Mouse (Mus musculus): ENCODE measurements around the gene B3gat2.

B3gat2 gene

GRCm38 (mm10) chr1:23834246-23834645 is 72.7 kb downstream of the B3gat2 start:
- CTCF ChIA-PET: no interaction called here

- CTCF ChIA-PET: no interaction called here
Observed at GRCm38 (mm10) chr1:23834819-23835218, 73.3 kb downstream of the B3gat2 start.

GRCm38 (mm10) chr1:23836630-23837029 is 75.1 kb downstream of the B3gat2 start:
- CTCF ChIA-PET: no interaction called here

- CTCF ChIA-PET: no interaction called here
Observed at GRCm38 (mm10) chr1:23840924-23841323, 79.4 kb downstream of the B3gat2 start.

GRCm38 (mm10) chr1:23842629-23843028 is 81.1 kb downstream of the B3gat2 start:
- CTCF ChIA-PET: no interaction called here

- CTCF ChIA-PET: no interaction called here
Observed at GRCm38 (mm10) chr1:23843790-23844189, 82.2 kb downstream of the B3gat2 start.

- CTCF ChIA-PET: interaction anchor here (0.6 kb wide), 1 partner anchor 296 kb away, joined by 4 read pairs; no protein-coding TSS in a partner anchor
Observed at GRCm38 (mm10) chr1:23845007-23845406, 83.5 kb downstream of the B3gat2 start.

- CTCF ChIA-PET: interaction anchor here (0.5 kb wide), 1 partner anchor 74 kb away, joined by 5 read pairs; no protein-coding TSS in a partner anchor
Observed at GRCm38 (mm10) chr1:23846044-23846680, 84.6 kb downstream of the B3gat2 start.

GRCm38 (mm10) chr1:23855623-23856022 is 94.1 kb downstream of the B3gat2 start:
- CTCF ChIA-PET: no interaction called here

- CTCF ChIA-PET: no interaction called here
Observed at GRCm38 (mm10) chr1:23860944-23861343, 99.4 kb downstream of the B3gat2 start.

- CTCF ChIA-PET: no interaction called here
Observed at GRCm38 (mm10) chr1:23865566-23865965, 104.0 kb downstream of the B3gat2 start.

- CTCF ChIA-PET: no interaction called here
Observed at GRCm38 (mm10) chr1:23867350-23867862, 105.9 kb downstream of the B3gat2 start.

GRCm38 (mm10) chr1:23872194-23872593 is 110.6 kb downstream of the B3gat2 start:
- CTCF ChIA-PET: no interaction called here

- CTCF ChIA-PET: interaction anchor here (0.6 kb wide), 1 partner anchor 229 kb away, joined by 3 read pairs; no protein-coding TSS in a partner anchor
Observed at GRCm38 (mm10) chr1:23882681-23883080, 121.1 kb downstream of the B3gat2 start.

DNA sequence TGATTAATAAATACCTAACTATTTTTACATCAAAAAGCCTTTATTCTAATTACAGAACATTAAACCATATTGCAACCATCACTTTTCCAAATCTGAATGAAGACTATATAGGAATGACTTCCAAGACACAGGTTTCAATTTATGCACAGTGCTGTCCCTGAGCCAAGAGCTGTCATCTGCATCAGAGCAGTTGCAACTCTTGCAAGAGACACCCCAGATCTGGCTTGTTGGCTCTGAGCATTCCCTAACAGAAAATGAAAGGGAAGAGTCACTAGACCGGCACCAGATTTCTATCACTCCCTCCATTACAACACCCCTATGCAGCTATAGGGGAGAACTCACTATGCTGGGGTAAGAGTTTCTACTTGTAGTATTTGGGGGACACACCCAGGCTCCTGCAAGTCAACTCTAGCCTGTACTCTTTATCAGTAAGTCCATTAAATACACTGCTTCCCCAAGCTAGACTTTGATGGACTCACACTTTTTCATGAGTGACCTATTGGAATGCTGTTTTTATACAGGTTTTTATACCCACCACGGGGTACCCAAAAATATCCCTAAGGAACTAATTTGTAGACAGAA is 122.6 kb downstream of the B3gat2 start:
- CTCF ChIA-PET: no interaction called here

- CTCF ChIA-PET: no interaction called here
Observed at GRCm38 (mm10) chr1:23884914-23885313, 123.4 kb downstream of the B3gat2 start.

DNA sequence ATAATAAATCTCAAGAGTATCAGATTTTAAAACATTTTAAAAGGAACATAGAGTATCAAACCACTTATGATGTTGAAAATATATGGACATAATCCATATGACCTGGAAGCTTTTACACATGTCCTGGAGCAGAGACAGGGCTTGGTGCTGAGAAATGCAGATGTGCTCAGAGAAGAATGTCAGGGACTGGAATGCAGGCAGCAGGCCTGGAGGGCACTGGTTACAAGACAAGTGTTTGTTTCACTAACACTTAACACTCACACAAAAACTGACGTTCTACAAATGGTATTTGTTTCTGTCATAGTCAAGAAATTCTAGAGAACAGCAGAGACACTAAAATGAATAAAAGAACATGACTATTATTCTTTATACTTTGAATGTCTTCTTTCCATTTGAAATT is 130.5 kb downstream of the B3gat2 start:
- CTCF ChIA-PET: interaction anchor here (0.6 kb wide), 1 partner anchor 16 kb away, joined by 4 read pairs; no protein-coding TSS in a partner anchor
